Mouse (Mus musculus): Measurements from ENCODE around the gene Vcpkmt.

- TF ChIP-seq CTCF (IDR thresholded peaks at IDR 0.05; ENCODE audit: insufficient read depth, low read depth, low read length): no peak
- TF ChIP-seq POLR2A (IDR thresholded peaks at IDR 0.05; ENCODE audit: insufficient read depth, low read depth, low read length): no peak
Observed at GRCm38 (mm10) chr12:69544562-69544961, 38.3 kb downstream of the Vcpkmt start.
